Comparison of ENCODE assay signal across 11 mouse cellular contexts in the genomic region with DNA sequence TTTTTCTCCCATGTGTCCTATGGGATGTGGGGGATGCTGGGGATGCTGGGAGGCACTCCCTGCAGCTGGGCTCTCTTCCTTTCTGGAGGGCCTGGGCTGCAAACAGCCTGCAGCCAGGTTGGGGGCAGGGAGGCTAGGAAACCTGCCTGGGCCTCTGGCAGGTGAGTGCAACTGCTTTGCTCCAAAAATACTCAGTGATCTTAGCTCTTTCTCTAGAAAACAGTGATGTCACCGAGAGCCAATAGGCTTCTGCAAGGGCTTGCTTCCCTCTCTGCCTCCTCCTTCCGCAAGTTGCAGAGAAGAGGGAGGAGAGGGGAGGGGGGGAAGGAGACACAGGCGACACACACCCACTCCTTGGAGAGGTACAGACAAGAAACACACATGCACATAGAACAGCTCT. TPM values are rescaled to one million over a fixed set of nuclear protein-coding genes. Genes with fewer than 3 reads are reported as not detected.
A peak's percentile ranks its signal among the peaks of the same experiment; 100 is the strongest.
DNase-seq lines count a peak whose midpoint lies in the region; ATAC-seq and TF ChIP-seq lines count a peak whose summit lies in the region.
"Had no signal": no experiment of that assay in that cellular context is flagged by ENCODE, and none has a peak within 500 bp of the region (broad histone marks: within the 10 kb centered on the region; RNA-seq: fewer than 3 reads in every experiment).

No protein-coding gene starts in this region.

- 9% methylated on average over 3 of the region's 3 CpGs for WGBS in forebrain, postnatal 0 days
- 2% methylated on average over 3 of the region's 3 CpGs for WGBS in midbrain, embryonic 15.5 days

- peak overlapping the region; percentile 37 for H3K9ac ChIP-seq in forebrain, postnatal 0 days
- no peak overlapping the region for H3K9ac ChIP-seq in midbrain, embryonic 15.5 days

- no peaks in the 10 kb centered on the region for H3K9me3 ChIP-seq in forebrain, postnatal 0 days (ENCODE audit: low read length)
- no peaks in the 10 kb centered on the region for H3K9me3 ChIP-seq in midbrain, embryonic 15.5 days

- no peaks in the 10 kb centered on the region for H3K27me3 ChIP-seq in forebrain, postnatal 0 days (ENCODE audit: insufficient read depth, low read length)
- no peaks in the 10 kb centered on the region for H3K27me3 ChIP-seq in midbrain, embryonic 15.5 days (replicated peaks)

- peak; percentile 90 for ATAC-seq in forebrain, postnatal 0 days
- ATAC-seq in midbrain, embryonic 15.5 days (replicated peaks), result peak; percentile 84
- ATAC-seq in megakaryocyte-erythroid progenitor cell, adult 5-6 weeks (replicated peaks; ENCODE audit: low FRiP score, low TSS enrichment, poor library complexity, severe bottlenecking), result no peak

- peak overlapping the region; percentile 83 for H3K27ac ChIP-seq in forebrain, postnatal 0 days (ENCODE audit: low read depth, low read length)
- peak overlapping the region; percentile 81 for H3K27ac ChIP-seq in midbrain, embryonic 15.5 days

- peak; percentile 63 for DNase-seq in MN1 (ENCODE audit: low spot score)
- peak; percentile 80 for DNase-seq in cerebellum, adult 11-12 months
- peak; percentile 80 for DNase-seq in forebrain, postnatal 0 days
- DNase-seq in T-cell, adult 2 months (ENCODE audit: low spot score), result no peak
- no peak for DNase-seq in kidney, adult 9 months
- no peak for DNase-seq in spleen, adult 12 weeks (ENCODE audit: low spot score)
- DNase-seq: lung, postnatal 10 days; thymus, postnatal 36 days had no signal

- no peak overlapping the region for H3K4me3 ChIP-seq in forebrain, postnatal 0 days (ENCODE audit: low read depth, low read length)
- H3K4me3 ChIP-seq in midbrain, embryonic 15.5 days, result no peak overlapping the region

- peak; percentile 12; the same call in 1 of the 2 replicates for TF ChIP-seq CTCF in forebrain, postnatal 0 days (IDR thresholded peaks at IDR 0.05; ENCODE audit: low read depth)

- 0 out of 2 replicates have a peak, but pooled peaks cover 6% of the 10 kb centered on the region for H3K36me3 ChIP-seq in forebrain, postnatal 0 days (ENCODE audit: insufficient read depth)
- H3K36me3 ChIP-seq in midbrain, embryonic 15.5 days (replicated peaks), result no peaks in the 10 kb centered on the region

- H3K4me1 ChIP-seq in forebrain, postnatal 0 days (ENCODE audit: insufficient read depth), result peaks cover 31% of the 10 kb centered on the region
- peaks cover 65% of the 10 kb centered on the region for H3K4me1 ChIP-seq in midbrain, embryonic 15.5 days

- H3K4me2 ChIP-seq in forebrain, postnatal 0 days (ENCODE audit: low read depth), result 0 out of 2 replicates have a peak overlapping the region, but pooled peaks have one; percentile 25
- peak overlapping the region; percentile 2; the same call in 1 of the 2 replicates for H3K4me2 ChIP-seq in midbrain, embryonic 15.5 days
- H3K4me2 ChIP-seq: heart, embryonic 11.5 days had no signal

RNA-seq across cellular contexts. Expression of a gene that starts 8.3 kb away (rescaled TPM):
- 22.5 and 30.8 TPM in 2 replicates for total RNA-seq in forebrain, postnatal 0 days (2014; rRNA removed)
- 5.6 and 11.8 TPM in 2 replicates for polyA plus RNA-seq in forebrain, postnatal 0 days (2015; fragmentation: Nextera tagmentation; extraction: Ambion mirVana)
- 22.7 and 23.1 TPM in 2 replicates for polyA plus RNA-seq in midbrain, embryonic 15.5 days (2015; fragmentation: Nextera tagmentation; extraction: Ambion mirVana)
- total RNA-seq in megakaryocyte-erythroid progenitor cell, adult 5-6 weeks (2014; fragmentation: Nextera tagmentation), result not detected in 2 replicates
- total RNA-seq in megakaryocyte-erythroid progenitor cell, adult 5-6 weeks (2017), result not detected in 2 replicates

Comparison
In these comparisons a context has a peak if more than half of its experiments do, and no peak if none do; other contexts are left out.
1. DNase-seq: peak in MN1 (single experiment), cerebellum, adult 11-12 months (single experiment) and forebrain, postnatal 0 days (single experiment); none in T-cell, adult 2 months (single experiment), kidney, adult 9 months (single experiment) and spleen, adult 12 weeks (single experiment).
2. RNA of a gene that starts 8.3 kb away (total RNA-seq): 22.5 to 30.8 TPM in forebrain, postnatal 0 days; not detected in megakaryocyte-erythroid progenitor cell, adult 5-6 weeks; every median in the first group is over 10 times any median in the second.